ENCODE assay signal across 26 mouse cellular contexts in genomic region chr9:7785396-7785795, GRCm38 (mm10). TPM values are rescaled to one million over a fixed set of nuclear protein-coding genes. Genes with fewer than 3 reads are reported as not detected.
DNase-seq lines count a peak whose midpoint lies in the region; ATAC-seq and TF ChIP-seq lines count a peak whose summit lies in the region.
"Had no signal": no experiment of that assay in that cellular context is flagged by ENCODE, and none has a peak within 500 bp of the region (broad histone marks: within the 10 kb centered on the region; RNA-seq: fewer than 3 reads in every experiment).

No protein-coding gene starts in this region.

- TF ChIP-seq POLR2A in myocyte (IDR thresholded peaks at IDR 0.05; ENCODE audit: insufficient read length, low read depth): no peak

- 0 out of 2 replicates have a peak, but pooled peaks cover 3% of the 10 kb centered on the region for H3K9me3 ChIP-seq in limb, embryonic 13.5 days
- no peaks in the 10 kb centered on the region for H3K9me3 ChIP-seq in limb, embryonic 10.5 days (replicated peaks)
- H3K9me3 ChIP-seq in megakaryocyte, embryonic 14.5 days: no peaks in the 10 kb centered on the region
- H3K9me3 ChIP-seq in embryonic facial prominence, embryonic 13.5 days: no peaks in the 10 kb centered on the region
- H3K9me3 ChIP-seq: forebrain, embryonic 15.5 days; G1E; heart, embryonic 13.5 days; hindbrain, embryonic 13.5 days; neural tube, embryonic 15.5 days had no signal

- H3K4me2 ChIP-seq in limb, embryonic 13.5 days (replicated peaks): no peak overlapping the region
- no peak overlapping the region for H3K4me2 ChIP-seq in embryonic facial prominence, embryonic 13.5 days
- peak overlapping the region; percentile 70 for H3K4me2 ChIP-seq in myocyte (ENCODE audit: low read depth)
- H3K4me2 ChIP-seq: forebrain, embryonic 15.5 days; heart, embryonic 13.5 days; hindbrain, embryonic 13.5 days; midbrain, embryonic 11.5 days; neural tube, embryonic 15.5 days had no signal

- peaks cover 9% of the 10 kb centered on the region; the same call in 1 of the 2 replicates for H3K4me1 ChIP-seq in limb, embryonic 13.5 days
- H3K4me1 ChIP-seq in limb, embryonic 10.5 days: no peaks in the 10 kb centered on the region
- peaks cover 94% of the 10 kb centered on the region for H3K4me1 ChIP-seq in megakaryocyte, embryonic 14.5 days
- peaks cover 29% of the 10 kb centered on the region for H3K4me1 ChIP-seq in embryonic facial prominence, embryonic 13.5 days
- H3K4me1 ChIP-seq: neural tube, embryonic 15.5 days had no signal

- no peak for DNase-seq in limb, embryonic 10.5 days (ENCODE audit: low spot score)
- no peak for DNase-seq in layer of hippocampus, adult 9-10 months (ENCODE audit: low spot score)
- DNase-seq: adrenal gland, adult 2 months; B cell, adult 2 months; cerebellum, adult 18-20 months; cerebellum, postnatal 25 days; gastrocnemius, postnatal 10 days; heart, adult 18-20 months; heart, postnatal 36 days; kidney, adult 11 months; lung, postnatal 4 days; right cerebral cortex, adult 18-20 months; thymus, postnatal 36 days had no signal

- no peaks in the 10 kb centered on the region for H3K27me3 ChIP-seq in limb, embryonic 13.5 days
- no peaks in the 10 kb centered on the region for H3K27me3 ChIP-seq in limb, embryonic 10.5 days (ENCODE audit: low read depth, poor library complexity, severe bottlenecking)
- no peaks in the 10 kb centered on the region for H3K27me3 ChIP-seq in megakaryocyte, embryonic 14.5 days (replicated peaks)
- H3K27me3 ChIP-seq in embryonic facial prominence, embryonic 13.5 days: no peaks in the 10 kb centered on the region
- no peaks in the 10 kb centered on the region for H3K27me3 ChIP-seq in myocyte (ENCODE audit: control insufficient read depth, insufficient read depth, insufficient read length)
- H3K27me3 ChIP-seq: CH12.LX; forebrain, embryonic 15.5 days; heart, embryonic 13.5 days; hindbrain, embryonic 13.5 days; neural tube, embryonic 15.5 days; Patski had no signal

- WGBS in limb, embryonic 13.5 days: 80% methylated on average over 3 of the region's 3 CpGs
- 94% methylated on average over 3 of the region's 3 CpGs for WGBS in limb, embryonic 10.5 days
- 83% methylated on average over 3 of the region's 3 CpGs for WGBS in embryonic facial prominence, embryonic 13.5 days

- no peak overlapping the region for H3ac ChIP-seq in myocyte (ENCODE audit: control insufficient read depth, insufficient read length)

- H3K27ac ChIP-seq in limb, embryonic 13.5 days: peak overlapping the region; percentile 29; the same call in 1 of the 2 replicates
- no peak overlapping the region for H3K27ac ChIP-seq in limb, embryonic 10.5 days
- H3K27ac ChIP-seq in embryonic facial prominence, embryonic 13.5 days: peak overlapping the region; percentile 39; the same call in 1 of the 2 replicates
- H3K27ac ChIP-seq: neural tube, embryonic 15.5 days had no signal

- H3K36me3 ChIP-seq in limb, embryonic 13.5 days: peaks cover 22% of the 10 kb centered on the region
- H3K36me3 ChIP-seq in limb, embryonic 10.5 days: peaks cover 66% of the 10 kb centered on the region
- H3K36me3 ChIP-seq in megakaryocyte, embryonic 14.5 days (replicated peaks; ENCODE audit: low read length): peaks cover 87% of the 10 kb centered on the region
- H3K36me3 ChIP-seq in embryonic facial prominence, embryonic 13.5 days: peaks cover 14% of the 10 kb centered on the region; the same call in 1 of the 2 replicates
- H3K36me3 ChIP-seq in myocyte (ENCODE audit: control insufficient read depth, insufficient read depth): peaks cover 8% of the 10 kb centered on the region
- H3K36me3 ChIP-seq: hindbrain, embryonic 13.5 days; neural tube, embryonic 15.5 days had no signal

- no peak for ATAC-seq in limb, embryonic 13.5 days (ENCODE audit: low FRiP score, low read depth)
- no peak for ATAC-seq in megakaryocyte, adult 5-6 weeks (ENCODE audit: poor library complexity, severe bottlenecking)
- ATAC-seq in embryonic facial prominence, embryonic 13.5 days (ENCODE audit: insufficient number of reproducible peaks, insufficient read depth, low FRiP score, low TSS enrichment, low read depth): no peak

- H3K4me3 ChIP-seq in limb, embryonic 13.5 days: no peak overlapping the region
- H3K4me3 ChIP-seq in limb, embryonic 10.5 days: no peak overlapping the region
- peak overlapping the region; percentile 12 for H3K4me3 ChIP-seq in megakaryocyte, embryonic 14.5 days (replicated peaks)
- no peak overlapping the region for H3K4me3 ChIP-seq in embryonic facial prominence, embryonic 13.5 days
- no peak overlapping the region for H3K4me3 ChIP-seq in myocyte
- H3K4me3 ChIP-seq: forebrain, embryonic 15.5 days; heart, embryonic 13.5 days; hindbrain, embryonic 13.5 days; neural tube, embryonic 15.5 days had no signal

- peaks cover 8% of the 10 kb centered on the region for H3K79me2 ChIP-seq in myocyte (ENCODE audit: control insufficient read depth, insufficient read depth)

- H3K9ac ChIP-seq in limb, embryonic 13.5 days: no peak overlapping the region
- H3K9ac ChIP-seq in embryonic facial prominence, embryonic 13.5 days: no peak overlapping the region
- H3K9ac ChIP-seq: forebrain, embryonic 15.5 days; heart, embryonic 13.5 days; hindbrain, embryonic 13.5 days; neural tube, embryonic 15.5 days had no signal

TF ChIP-seq in myocyte, 11 proteins besides CTCF, POLR2A, EP300 and RAD21:
- TF ChIP-seq REST (IDR thresholded peaks at IDR 0.05; ENCODE audit: insufficient read depth, insufficient read length): no peak
- no peak for TF ChIP-seq SRF (IDR thresholded peaks at IDR 0.05; ENCODE audit: control insufficient read depth, insufficient read length, low read depth)
- no peak for TF ChIP-seq MAX (IDR thresholded peaks at IDR 0.05; ENCODE audit: low read depth)
TF ChIP-seq in myocyte: peak in this region for 0.

RNA-seq across cellular contexts. Expression of gene Tmem123, which starts 21.6 kb away (rescaled TPM):
- 71.7 and 73.1 TPM in 2 replicates for polyA plus RNA-seq in limb, embryonic 13.5 days (2015; fragmentation: Nextera tagmentation; extraction: Ambion mirVana)
- polyA plus RNA-seq in limb, embryonic 10.5 days (2016; fragmentation: Nextera tagmentation; extraction: Ambion mirVana): 89.2 and 90.5 TPM in 2 replicates
- 75.8 and 82.1 TPM in 2 replicates for polyA plus RNA-seq in megakaryocyte, embryonic 14.5 days (2012; ENCODE audit: insufficient read depth, low replicate concordance)
- total RNA-seq in megakaryocyte, adult 5-6 weeks (2015): 113 and 117 TPM in 2 replicates
- 114 and 121 TPM in 2 replicates for total RNA-seq in megakaryocyte, adult 5-6 weeks (2017)
- 75.1 and 78.1 TPM in 2 replicates for polyA plus RNA-seq in embryonic facial prominence, embryonic 13.5 days (2015; fragmentation: Nextera tagmentation; extraction: Ambion mirVana)
- 60.9 TPM for polyA plus RNA-seq in myocyte (2012; fragmentation: generic; extraction: Trizol)

RNA-seq across cellular contexts. Expression of gene Birc2, which starts 51.5 kb away (rescaled TPM):
- 42.7 and 43.5 TPM in 2 replicates for polyA plus RNA-seq in limb, embryonic 13.5 days (2015; fragmentation: Nextera tagmentation; extraction: Ambion mirVana)
- 26.8 and 37.6 TPM in 2 replicates for polyA plus RNA-seq in limb, embryonic 10.5 days (2016; fragmentation: Nextera tagmentation; extraction: Ambion mirVana)
- polyA plus RNA-seq in megakaryocyte, embryonic 14.5 days (2012; ENCODE audit: insufficient read depth, low replicate concordance): 3.8 TPM in 1 of 2 replicates, not detected in the other
- total RNA-seq in megakaryocyte, adult 5-6 weeks (2015): 28.5 and 29.5 TPM in 2 replicates
- total RNA-seq in megakaryocyte, adult 5-6 weeks (2017): 37.3 TPM in 2 replicates
- polyA plus RNA-seq in embryonic facial prominence, embryonic 13.5 days (2015; fragmentation: Nextera tagmentation; extraction: Ambion mirVana): 41.6 and 45.5 TPM in 2 replicates
- polyA plus RNA-seq in myocyte (2012; fragmentation: generic; extraction: Trizol): 6.3 TPM
